Mouse (Mus musculus) forebrain, postnatal 0 days (tissue): ENCODE results near the gene Cdk18. TPM values are rescaled to one million over a fixed set of nuclear protein-coding genes. Genes with fewer than 3 reads are reported as not detected.

Experiments
- ATAC-seq: fragments of 200-750 bp; cut with Nextera tagmentation; 2 replicates; pipeline ENCODE4 v1.8.0; 2017; ENCODE audit warnings: mild to moderate bottlenecking, moderate library complexity
- DNase-seq: peaks from one replicate; pipeline ENCODE4 v3.0.0-alpha.2; 2015
- H3K27ac ChIP-seq: fragments of 300-500 bp; sonication (generic); 2 replicates; pipeline ENCODE4 v1.5.1; 2014; ENCODE audit warnings: low read depth, mild to moderate bottlenecking, antibody characterized with exemption, low read length, moderate library complexity, mixed read lengths
- H3K27me3 ChIP-seq: fragments of 300-500 bp; sonication (generic); 2 replicates; pipeline ENCODE4 v1.6.1; 2014; ENCODE audit warnings: mild to moderate bottlenecking, low read length, mixed read lengths; ENCODE audit not compliant: insufficient read depth
- H3K36me3 ChIP-seq: fragments of 300-500 bp; sonication (generic); 2 replicates; pipeline ENCODE4 v1.6.1; 2014; ENCODE audit warnings: mild to moderate bottlenecking, moderate library complexity; ENCODE audit not compliant: insufficient read depth
- H3K4me1 ChIP-seq: fragments of 300-500 bp; sonication (generic); 2 replicates; pipeline ENCODE4 v1.6.1; 2014; ENCODE audit warnings: antibody characterized with exemption; ENCODE audit not compliant: insufficient read depth
- H3K4me2 ChIP-seq: fragments of 300-500 bp; sonication (generic); 2 replicates; pipeline ENCODE4 v1.6.1; 2014; ENCODE audit warnings: low read depth, mild to moderate bottlenecking, moderate library complexity
- H3K4me3 ChIP-seq: fragments of 300-500 bp; sonication (generic); 2 replicates; pipeline ENCODE4 v1.5.1; 2014; ENCODE audit warnings: low read depth, low read length, mixed read lengths
- H3K9ac ChIP-seq: fragments of 300-500 bp; sonication (generic); 2 replicates; pipeline ENCODE4 v1.6.1; 2014; ENCODE audit warnings: mild to moderate bottlenecking
- H3K9me3 ChIP-seq: fragments of 300-500 bp; sonication (generic); 2 replicates; pipeline ENCODE4 v1.6.1; 2016; ENCODE audit warnings: low read length
- CTCF ChIP-seq: sonication (generic); IDR thresholded peaks from 2 replicates; pipeline ENCODE4 v1.5.1; 2016; ENCODE audit warnings: antibody characterized with exemption, control low read depth, low read depth
- whole genome bisulfite sequencing: fragments of 180-500 bp; shearing (Covaris S2); extraction: QIAGEN DNeasy Blood & Tissue Kit; methylation state at CpG from one replicate; pipeline ENCODE4 v1.1.7; 2014; 5-methylcytosine and 5-hydroxymethylcytosine counted together
- polyA plus RNA-seq: library from polyadenylated mRNA; unstranded; fragments of >200 nt; fragmentation: Nextera tagmentation; extraction: Ambion mirVana; gene quantifications from 2 replicates; pipeline ENCODE4 v1.2.1, GENCODE M21; 2015
- total RNA-seq: library from RNA; depleted of rRNA; stranded (reverse); fragments of >200 nt; gene quantifications from 2 replicates; pipeline ENCODE4 v1.2.3, GENCODE M21; 2014

The Cdk18 gene
- total and polyA plus RNA-seq, 2 experiments from 2014 or later, result 1.2 to 2.6 TPM

GRCm38 (mm10) chr1:132099016-132099415 is 40.5 kb downstream of the Cdk18 start:
- 71% methylated on average over 4 of the region's 4 CpGs for WGBS
- Histone ChIP-seq H3K4me1 (no peaks in the 10 kb centered on the region), H3K4me2 (no peak overlapping the region), H3K9me3 (no peaks in the 10 kb centered on the region), H3K4me3 (no peak overlapping the region), H3K27ac (no peak overlapping the region), H3K36me3 (no peaks in the 10 kb centered on the region), H3K27me3 (no peaks in the 10 kb centered on the region), H3K9ac (no peak overlapping the region)
- DNase-seq (no peak), ATAC-seq (no peak)
- no peak for TF ChIP-seq CTCF

- H3K27ac ChIP-seq, result no peak overlapping the region
- WGBS, result 73% methylated on average over 1 of the region's 1 CpGs
- H3K4me3 ChIP-seq, result no peak overlapping the region
- no peaks in the 10 kb centered on the region for H3K27me3 ChIP-seq
- H3K4me1 ChIP-seq, result no peaks in the 10 kb centered on the region
- no peak overlapping the region for H3K9ac ChIP-seq
- H3K9me3 ChIP-seq, result no peaks in the 10 kb centered on the region
- DNase-seq (no peak), ATAC-seq (no peak)
- H3K36me3 ChIP-seq, result no peaks in the 10 kb centered on the region
- TF ChIP-seq CTCF, result no peak
- H3K4me2 ChIP-seq, result no peak overlapping the region
Measured at GRCm38 (mm10) chr1:132098076-132098475, 41.4 kb downstream of the Cdk18 start.

GRCm38 (mm10) chr1:132095356-132096004 is 44.0 kb downstream of the Cdk18 start:
- WGBS, result 68% methylated on average over 11 of the region's 11 CpGs
- Histone ChIP-seq H3K4me3 (no peak overlapping the region), H3K9me3 (no peaks in the 10 kb centered on the region), H3K27ac (no peak overlapping the region), H3K9ac (no peak overlapping the region), H3K4me1 (no peaks in the 10 kb centered on the region), H3K27me3 (no peaks in the 10 kb centered on the region), H3K4me2 (no peak overlapping the region), H3K36me3 (no peaks in the 10 kb centered on the region)
- DNase-seq (no peak), ATAC-seq (no peak)
- no peak for TF ChIP-seq CTCF

GRCm38 (mm10) chr1:132093269-132093668 is 46.2 kb downstream of the Cdk18 start:
- H3K4me1 ChIP-seq, result peaks cover 5% of the 10 kb centered on the region; the same call in 1 of the 2 replicates
- H3K9me3 ChIP-seq, result no peaks in the 10 kb centered on the region
- no peak overlapping the region for H3K27ac ChIP-seq
- no peak overlapping the region for H3K4me2 ChIP-seq
- H3K36me3 ChIP-seq, result no peaks in the 10 kb centered on the region
- DNase-seq, result no peak
- no peak for ATAC-seq
- no peak overlapping the region for H3K4me3 ChIP-seq
- no peak for TF ChIP-seq CTCF
- no peak overlapping the region for H3K9ac ChIP-seq
- 91% methylated on average over 4 of the region's 4 CpGs for WGBS
- no peaks in the 10 kb centered on the region for H3K27me3 ChIP-seq

DNA sequence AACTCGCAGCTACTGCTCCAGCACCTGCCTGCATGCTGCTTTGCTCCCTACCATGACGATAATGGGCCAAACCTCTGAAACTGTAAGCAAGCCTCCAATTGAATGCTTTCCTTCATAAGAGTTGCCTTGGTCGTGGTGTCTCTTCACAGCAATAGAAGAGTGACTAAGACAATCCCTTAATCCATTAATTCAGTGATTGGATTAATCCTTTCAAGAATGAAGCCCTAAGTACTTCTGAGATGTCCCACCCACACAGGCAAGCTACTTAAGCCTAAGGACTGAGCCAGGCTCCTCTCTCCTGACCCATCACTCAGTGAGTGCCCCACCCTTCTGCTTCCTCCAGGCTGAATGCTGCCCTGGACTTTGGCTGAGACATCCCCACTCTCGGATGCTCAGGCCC is 49.2 kb downstream of the Cdk18 start:
- no peak for DNase-seq
- no peak for ATAC-seq
- Histone ChIP-seq H3K4me2 (no peak overlapping the region), H3K27ac (no peak overlapping the region), H3K27me3 (no peaks in the 10 kb centered on the region), H3K9ac (no peak overlapping the region), H3K36me3 (no peaks in the 10 kb centered on the region), H3K4me1 (peaks cover 5% of the 10 kb centered on the region; the same call in 1 of the 2 replicates), H3K9me3 (no peaks in the 10 kb centered on the region), H3K4me3 (no peak overlapping the region)
- 39% methylated on average over 4 of the region's 4 CpGs for WGBS
- TF ChIP-seq CTCF, result no peak

DNA sequence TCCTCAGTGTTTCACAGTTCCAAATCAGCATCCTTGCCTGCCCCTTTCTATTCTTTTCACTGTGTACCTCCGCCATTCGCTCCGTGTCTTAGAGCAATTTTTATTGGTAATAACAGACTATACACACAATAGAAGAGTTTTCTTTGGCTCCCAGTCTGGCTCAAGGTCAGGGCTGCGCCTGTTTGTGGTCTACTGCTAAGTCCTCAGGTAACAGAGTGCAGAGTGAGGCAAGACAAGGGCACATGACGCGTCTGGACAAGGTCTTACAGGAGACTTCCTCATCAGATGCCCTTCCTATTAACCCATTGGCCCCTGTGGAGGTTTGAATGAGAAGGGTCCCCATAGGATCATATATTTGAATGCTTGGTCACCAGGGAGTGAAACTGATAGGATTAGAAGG is 49.7 kb downstream of the Cdk18 start:
- no peak for ATAC-seq
- Histone ChIP-seq H3K4me3 (no peak overlapping the region), H3K27ac (no peak overlapping the region), H3K36me3 (no peaks in the 10 kb centered on the region), H3K4me2 (no peak overlapping the region), H3K9me3 (no peaks in the 10 kb centered on the region), H3K9ac (no peak overlapping the region), H3K27me3 (no peaks in the 10 kb centered on the region), H3K4me1 (peaks cover 5% of the 10 kb centered on the region; the same call in 1 of the 2 replicates)
- TF ChIP-seq CTCF, result no peak
- WGBS, result 71% methylated on average over 6 of the region's 6 CpGs
- no peak for DNase-seq

DNA sequence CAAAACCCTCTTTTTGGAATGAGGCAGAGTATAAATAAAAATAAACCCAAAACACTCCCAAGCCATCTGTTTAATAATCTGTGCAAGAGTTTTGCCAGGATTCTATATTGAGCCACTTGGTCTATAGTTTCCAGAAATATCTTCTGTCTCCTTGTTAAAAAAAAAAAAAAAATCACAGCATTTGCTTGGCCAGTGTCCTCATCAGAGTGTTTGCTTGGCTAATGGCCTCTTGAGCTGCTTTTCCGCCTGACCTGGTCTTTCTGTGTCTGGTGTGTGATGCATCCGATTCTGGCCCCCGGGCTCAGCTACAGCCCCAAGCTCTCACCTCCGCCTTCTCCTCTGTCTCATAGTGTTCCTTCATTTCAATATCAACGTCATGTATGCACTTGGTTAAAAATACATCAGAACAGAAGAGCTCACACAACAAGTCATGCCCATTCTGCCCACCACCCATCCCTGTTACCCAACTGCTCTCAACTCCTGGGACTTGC is 51.3 kb downstream of the Cdk18 start:
- WGBS, result 49% methylated on average over 5 of the region's 5 CpGs
- no peak overlapping the region for H3K4me3 ChIP-seq
- H3K9ac ChIP-seq, result no peak overlapping the region
- H3K36me3 ChIP-seq, result no peaks in the 10 kb centered on the region
- ATAC-seq (peak; percentile 75), DNase-seq (peak; percentile 73)
- no peak overlapping the region for H3K4me2 ChIP-seq
- no peaks in the 10 kb centered on the region for H3K9me3 ChIP-seq
- peaks cover 5% of the 10 kb centered on the region; the same call in 1 of the 2 replicates for H3K4me1 ChIP-seq
- peak overlapping the region; percentile 31; the same call in 1 of the 2 replicates for H3K27ac ChIP-seq
- H3K27me3 ChIP-seq, result no peaks in the 10 kb centered on the region
- no peak for TF ChIP-seq CTCF
